Mouse (Mus musculus): Measurements from ENCODE around the gene Scn3b. TPM values are rescaled to one million over a fixed set of nuclear protein-coding genes. Genes with fewer than 3 reads are reported as not detected.

Gene Scn3b
- polyA plus RNA-seq, 1 experiment from 2014 or later, result 37.6 TPM

DNA sequence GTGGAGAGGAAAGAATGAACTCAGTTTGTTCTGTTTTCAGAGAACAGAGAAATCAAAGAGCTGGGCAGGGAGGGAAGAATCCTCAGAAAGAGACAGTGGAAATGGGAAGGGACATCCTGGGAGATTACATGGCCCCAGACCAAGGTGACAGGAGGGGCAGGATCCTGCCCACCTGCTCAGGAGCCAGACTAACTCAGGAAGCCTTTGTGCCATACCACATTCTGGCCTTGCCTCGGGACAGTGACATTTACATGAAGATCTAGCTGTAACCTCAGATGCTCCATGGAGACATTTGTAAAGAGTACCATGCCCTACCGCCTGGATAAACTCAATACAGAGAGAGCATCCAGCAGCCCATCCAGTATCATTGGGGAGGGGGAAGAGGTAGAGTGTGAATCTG lies 65.6 kb downstream of the Scn3b start:
- H3K27me3 ChIP-seq (replicated peaks; ENCODE audit: insufficient read depth, low read length), result no peaks in the 10 kb centered on the region
- no peak overlapping the region for H3K4me2 ChIP-seq (replicated peaks; ENCODE audit: low read depth, low read length)
- H3K27ac ChIP-seq (ENCODE audit: low read length), result no peak overlapping the region
- no peaks in the 10 kb centered on the region for H3K4me1 ChIP-seq (ENCODE audit: insufficient read depth, low read depth, low read length)
- no peak overlapping the region for H3K9ac ChIP-seq (replicated peaks; ENCODE audit: low read depth)
- TF ChIP-seq EP300 (IDR thresholded peaks at IDR 0.05) (no peak), CTCF (IDR thresholded peaks at IDR 0.05) (no peak)
- no peak for ATAC-seq
- no peak for DNase-seq (ENCODE audit: low spot score)
- WGBS, result 74% methylated on average over 2 of the region's 2 CpGs
- H3K36me3 ChIP-seq (ENCODE audit: insufficient read depth, low read length), result no peaks in the 10 kb centered on the region
- no peaks in the 10 kb centered on the region for H3K9me3 ChIP-seq (ENCODE audit: low read length)
- no peak overlapping the region for H3K4me3 ChIP-seq (ENCODE audit: low read depth, low read length)

GRCm38 (mm10) chr9:40336701-40337100 lies 67.7 kb downstream of the Scn3b start:
- H3K9ac ChIP-seq (replicated peaks; ENCODE audit: low read depth), result no peak overlapping the region
- H3K27me3 ChIP-seq (replicated peaks; ENCODE audit: insufficient read depth, low read length), result no peaks in the 10 kb centered on the region
- H3K4me2 ChIP-seq (replicated peaks; ENCODE audit: low read depth, low read length), result no peak overlapping the region
- H3K36me3 ChIP-seq (ENCODE audit: insufficient read depth, low read length), result no peaks in the 10 kb centered on the region
- H3K9me3 ChIP-seq (ENCODE audit: low read length), result no peaks in the 10 kb centered on the region
- H3K4me3 ChIP-seq (ENCODE audit: low read depth, low read length), result no peak overlapping the region
- ATAC-seq (peak; percentile 38; the same call in 1 of the 2 replicates), DNase-seq (ENCODE audit: low spot score) (no peak)
- TF ChIP-seq EP300 (IDR thresholded peaks at IDR 0.05) (no peak), CTCF (IDR thresholded peaks at IDR 0.05) (no peak)
- WGBS, result 42% methylated on average over 5 of the region's 5 CpGs
- H3K4me1 ChIP-seq (ENCODE audit: insufficient read depth, low read depth, low read length), result no peaks in the 10 kb centered on the region
- H3K27ac ChIP-seq (ENCODE audit: low read length), result no peak overlapping the region

DNA sequence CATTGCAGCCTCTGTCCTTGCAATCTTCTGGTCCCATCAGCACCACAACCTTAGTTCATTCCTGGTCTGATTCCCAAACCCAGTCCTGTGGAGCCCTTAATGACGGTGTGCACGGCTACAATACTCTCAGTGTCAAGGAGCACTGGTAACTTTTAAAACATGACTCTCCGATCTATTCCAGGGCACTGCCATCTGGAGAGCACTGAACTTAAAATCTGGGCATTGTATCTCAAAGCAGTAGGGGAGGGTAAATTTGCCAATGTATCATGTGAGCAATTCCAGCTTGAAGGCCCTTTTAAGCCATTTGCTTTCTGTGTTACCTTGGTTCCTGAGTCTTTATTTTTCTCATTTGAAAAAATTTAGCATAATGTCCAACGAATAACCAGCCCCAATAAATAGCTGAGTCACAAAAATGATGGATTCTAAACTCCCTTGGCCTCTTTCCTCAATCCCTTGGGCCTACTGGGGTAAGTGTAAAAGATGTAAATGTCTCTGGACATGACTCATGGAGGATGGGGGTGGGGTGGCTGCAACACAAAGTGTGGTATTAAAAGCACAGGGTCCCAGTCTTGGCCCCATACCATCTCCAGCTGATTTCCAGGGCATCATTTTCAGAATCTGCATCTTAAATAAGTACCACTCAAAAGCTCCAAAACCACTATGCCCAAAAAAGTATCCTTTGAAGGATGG lies 68.3 kb downstream of the Scn3b start:
- H3K27me3 ChIP-seq (replicated peaks; ENCODE audit: insufficient read depth, low read length), result no peaks in the 10 kb centered on the region
- no peaks in the 10 kb centered on the region for H3K4me1 ChIP-seq (ENCODE audit: insufficient read depth, low read depth, low read length)
- H3K9ac ChIP-seq (replicated peaks; ENCODE audit: low read depth), result no peak overlapping the region
- WGBS, result 61% methylated on average over 4 of the region's 4 CpGs
- no peaks in the 10 kb centered on the region for H3K36me3 ChIP-seq (ENCODE audit: insufficient read depth, low read length)
- H3K9me3 ChIP-seq (ENCODE audit: low read length), result no peaks in the 10 kb centered on the region
- no peak overlapping the region for H3K4me2 ChIP-seq (replicated peaks; ENCODE audit: low read depth, low read length)
- H3K4me3 ChIP-seq (ENCODE audit: low read depth, low read length), result no peak overlapping the region
- no peak overlapping the region for H3K27ac ChIP-seq (ENCODE audit: low read length)
- DNase-seq (ENCODE audit: low spot score) (no peak), ATAC-seq (no peak)
- TF ChIP-seq EP300 (IDR thresholded peaks at IDR 0.05), result no peak
- TF ChIP-seq CTCF (IDR thresholded peaks at IDR 0.05), result no peak

- WGBS, result 27% methylated on average over 9 of the region's 9 CpGs
- ATAC-seq (no peak), DNase-seq (ENCODE audit: low spot score) (no peak)
- no peak overlapping the region for H3K27ac ChIP-seq (ENCODE audit: low read length)
- no peaks in the 10 kb centered on the region for H3K36me3 ChIP-seq (ENCODE audit: insufficient read depth, low read length)
- no peak overlapping the region for H3K4me2 ChIP-seq (replicated peaks; ENCODE audit: low read depth, low read length)
- no peaks in the 10 kb centered on the region for H3K27me3 ChIP-seq (replicated peaks; ENCODE audit: insufficient read depth, low read length)
- no peaks in the 10 kb centered on the region for H3K4me1 ChIP-seq (ENCODE audit: insufficient read depth, low read depth, low read length)
- H3K9ac ChIP-seq (replicated peaks; ENCODE audit: low read depth), result no peak overlapping the region
- H3K4me3 ChIP-seq (ENCODE audit: low read depth, low read length), result no peak overlapping the region
- H3K9me3 ChIP-seq (ENCODE audit: low read length), result no peaks in the 10 kb centered on the region
- TF ChIP-seq CTCF (IDR thresholded peaks at IDR 0.05) (no peak), EP300 (IDR thresholded peaks at IDR 0.05) (no peak)
Measured at GRCm38 (mm10) chr9:40339578-40339977, 70.6 kb downstream of the Scn3b start.

Other genes starting within 250 kb of the Scn3b start
- gene Olfr981, start 247.8 kb upstream of the Scn3b start, polyA plus RNA-seq (2015; fragmentation: Nextera tagmentation; extraction: Ambion mirVana), result not detected in 2 replicates
- gene Olfr982, start 195.4 kb upstream of the Scn3b start, polyA plus RNA-seq (2015; fragmentation: Nextera tagmentation; extraction: Ambion mirVana), result not detected in 2 replicates
- not detected in 2 replicates for gene Olfr983, start 175.6 kb upstream of the Scn3b start, polyA plus RNA-seq (2015; fragmentation: Nextera tagmentation; extraction: Ambion mirVana)
- gene Olfr984, start 155.0 kb upstream of the Scn3b start, polyA plus RNA-seq (2015; fragmentation: Nextera tagmentation; extraction: Ambion mirVana), result not detected in 2 replicates
- gene Olfr985, start 139.0 kb upstream of the Scn3b start, polyA plus RNA-seq (2015; fragmentation: Nextera tagmentation; extraction: Ambion mirVana), result not detected in 2 replicates
- not detected in 2 replicates for gene Tmem225, start 121.1 kb upstream of the Scn3b start, polyA plus RNA-seq (2015; fragmentation: Nextera tagmentation; extraction: Ambion mirVana)
- not detected in 2 replicates for gene Olfr986, start 88.3 kb upstream of the Scn3b start, polyA plus RNA-seq (2015; fragmentation: Nextera tagmentation; extraction: Ambion mirVana)
- 1.3 and 1.7 TPM in 2 replicates for gene Zfp202, start 76.9 kb upstream of the Scn3b start, polyA plus RNA-seq (2015; fragmentation: Nextera tagmentation; extraction: Ambion mirVana)